Mouse (Mus musculus) midbrain, embryonic 16.5 days (tissue): ENCODE measurements at regions not wholly inside any gene's neighbourhood (a gene's known extent, or its start where the extent isn't known, plus 50 kb on each side); places are given as distances from the start of the nearest gene placed in this dataset.

ENCODE experiments used
- ATAC-seq: fragments of 200-750 bp; cut with Nextera tagmentation; 2 replicates; pipeline ENCODE4 v1.8.0; 2017; ENCODE audit warnings: moderate TSS enrichment
- H3K27ac ChIP-seq: fragments of 300-500 bp; sonication (generic); 2 replicates; pipeline ENCODE4 v1.5.1; 2014; ENCODE audit warnings: mild to moderate bottlenecking, low read length, mixed read lengths
- H3K27me3 ChIP-seq: fragments of 300-500 bp; sonication (generic); 2 replicates; pipeline ENCODE4 v1.6.1; 2014; ENCODE audit warnings: low read depth, low read length, mixed read lengths; ENCODE audit not compliant: control insufficient read depth, insufficient read depth
- H3K36me3 ChIP-seq: fragments of 300-500 bp; sonication (generic); 2 replicates; pipeline ENCODE4 v1.6.1; 2014; ENCODE audit warnings: mild to moderate bottlenecking, low read length, moderate library complexity, mixed read lengths; ENCODE audit not compliant: control insufficient read depth, insufficient read depth
- H3K4me1 ChIP-seq: fragments of 300-500 bp; sonication (generic); 2 replicates; pipeline ENCODE4 v1.6.1; 2014; ENCODE audit warnings: mild to moderate bottlenecking, low read length, mixed read lengths; ENCODE audit not compliant: control insufficient read depth, insufficient read depth
- H3K4me2 ChIP-seq: fragments of 300-500 bp; sonication (generic); 2 replicates; pipeline ENCODE4 v1.6.1; 2014; ENCODE audit warnings: mild to moderate bottlenecking, low read length, mixed read lengths
- H3K4me3 ChIP-seq: fragments of 300-500 bp; sonication (generic); 2 replicates; pipeline ENCODE4 v1.5.1; 2014; ENCODE audit warnings: low read depth, mild to moderate bottlenecking, low read length, moderate library complexity, mixed read lengths
- H3K9ac ChIP-seq: fragments of 300-500 bp; sonication (generic); 2 replicates; pipeline ENCODE4 v1.6.1; 2014; ENCODE audit warnings: low read depth, low read length, mixed read lengths
- H3K9me3 ChIP-seq: fragments of 300-500 bp; sonication (generic); replicated peaks from 2 replicates; pipeline ENCODE4 v1.6.1; 2014; ENCODE audit warnings: mild to moderate bottlenecking, low read length, mixed read lengths; ENCODE audit not compliant: control insufficient read depth, poor library complexity, severe bottlenecking
- WGBS: fragments of 180-500 bp; shearing (Covaris S2); extraction: QIAGEN DNeasy Blood & Tissue Kit; methylation state at CpG from one replicate; pipeline ENCODE4 v1.1.7; 2014; 5-methylcytosine and 5-hydroxymethylcytosine counted together

DNA sequence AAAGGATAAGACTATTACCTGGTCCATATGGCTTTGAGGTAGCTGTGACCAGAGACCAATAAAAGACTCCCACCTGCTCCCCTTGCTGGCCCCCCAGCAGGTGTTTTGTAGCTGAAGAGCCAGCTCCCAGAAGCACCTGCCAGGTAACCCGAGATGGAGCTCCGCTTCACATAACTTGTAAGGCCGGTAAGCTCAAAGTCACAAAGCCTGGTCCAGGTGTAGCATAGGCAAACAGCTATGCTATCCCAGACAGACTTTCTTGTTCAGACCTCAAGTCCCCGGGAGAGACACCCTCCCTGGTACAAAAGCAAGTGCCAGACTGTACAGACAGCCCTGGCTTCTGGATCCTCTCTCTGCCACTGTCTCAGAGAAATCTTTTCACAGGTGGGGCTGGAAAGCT lies 154.6 kb downstream of the Tomm20 start:
- H3K27me3 ChIP-seq: no peaks in the 10 kb centered on the region
- H3K9ac ChIP-seq: no peak overlapping the region
- H3K4me2 ChIP-seq: no peak overlapping the region
- WGBS: 79% methylated on average over 4 of the region's 4 CpGs
- no peaks in the 10 kb centered on the region for H3K36me3 ChIP-seq
- H3K9me3 ChIP-seq: no peaks in the 10 kb centered on the region
- no peak overlapping the region for H3K27ac ChIP-seq
- H3K4me3 ChIP-seq: no peak overlapping the region
- no peak for ATAC-seq
- H3K4me1 ChIP-seq: no peaks in the 10 kb centered on the region

DNA sequence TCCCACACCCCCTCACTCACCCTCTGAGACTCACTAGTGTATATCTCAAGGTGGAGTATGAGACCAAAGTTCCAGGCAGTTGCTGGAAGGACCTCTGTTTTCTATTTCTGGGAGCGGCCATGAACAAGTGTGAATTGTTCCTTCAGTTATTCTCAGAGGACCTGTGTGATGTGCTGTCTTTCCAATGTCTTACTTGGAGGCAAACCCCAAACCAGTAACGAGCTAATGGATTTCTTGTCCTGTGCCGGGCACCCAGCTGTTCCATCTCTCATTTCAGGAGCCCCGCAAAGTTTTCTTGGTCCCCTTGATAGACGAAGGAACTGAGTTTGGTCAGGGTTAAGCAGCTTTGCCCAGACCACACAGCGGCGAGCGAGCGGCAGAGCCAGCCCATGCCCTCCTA lies 155.4 kb downstream of the Tomm20 start:
- Histone ChIP-seq H3K4me2 (no peak overlapping the region), H3K36me3 (no peaks in the 10 kb centered on the region), H3K27ac (no peak overlapping the region), H3K4me3 (no peak overlapping the region), H3K4me1 (no peaks in the 10 kb centered on the region), H3K9me3 (no peaks in the 10 kb centered on the region), H3K27me3 (no peaks in the 10 kb centered on the region), H3K9ac (no peak overlapping the region)
- no peak for ATAC-seq
- 90% methylated on average over 9 of the region's 9 CpGs for WGBS

DNA sequence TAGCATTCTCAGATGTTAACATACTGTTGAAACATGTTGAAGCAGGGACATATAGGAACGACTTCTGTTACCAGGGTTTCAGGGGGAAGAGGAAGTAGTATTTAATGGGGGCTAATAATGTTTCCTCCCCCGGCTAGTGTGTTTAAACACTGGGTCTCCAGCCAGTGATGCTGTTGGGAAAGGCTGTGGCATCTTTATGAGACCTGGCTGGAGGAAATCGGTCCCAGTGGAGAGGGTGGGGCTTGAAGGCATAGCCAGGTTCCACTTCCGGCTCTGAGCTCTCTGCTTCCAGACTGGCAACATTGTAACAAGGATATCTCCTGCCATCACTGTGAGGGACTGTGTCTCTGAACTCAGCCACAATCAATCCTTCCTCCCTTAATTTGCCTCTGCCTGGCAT lies 156.6 kb downstream of the Tomm20 start:
- WGBS: 73% methylated on average over 4 of the region's 4 CpGs
- no peaks in the 10 kb centered on the region for H3K36me3 ChIP-seq
- H3K4me2 ChIP-seq: no peak overlapping the region
- H3K9me3 ChIP-seq: no peaks in the 10 kb centered on the region
- H3K27me3 ChIP-seq: no peaks in the 10 kb centered on the region
- H3K9ac ChIP-seq: no peak overlapping the region
- H3K4me1 ChIP-seq: no peaks in the 10 kb centered on the region
- no peak for ATAC-seq
- no peak overlapping the region for H3K27ac ChIP-seq
- no peak overlapping the region for H3K4me3 ChIP-seq

GRCm38 (mm10) chr8:126788669-126789068 lies 157.0 kb downstream of the Tomm20 start:
- Histone ChIP-seq H3K36me3 (no peaks in the 10 kb centered on the region), H3K27me3 (no peaks in the 10 kb centered on the region), H3K4me3 (no peak overlapping the region), H3K9ac (no peak overlapping the region), H3K4me1 (no peaks in the 10 kb centered on the region), H3K4me2 (no peak overlapping the region), H3K9me3 (no peaks in the 10 kb centered on the region), H3K27ac (no peak overlapping the region)
- 57% methylated on average over 4 of the region's 4 CpGs for WGBS
- no peak for ATAC-seq

DNA sequence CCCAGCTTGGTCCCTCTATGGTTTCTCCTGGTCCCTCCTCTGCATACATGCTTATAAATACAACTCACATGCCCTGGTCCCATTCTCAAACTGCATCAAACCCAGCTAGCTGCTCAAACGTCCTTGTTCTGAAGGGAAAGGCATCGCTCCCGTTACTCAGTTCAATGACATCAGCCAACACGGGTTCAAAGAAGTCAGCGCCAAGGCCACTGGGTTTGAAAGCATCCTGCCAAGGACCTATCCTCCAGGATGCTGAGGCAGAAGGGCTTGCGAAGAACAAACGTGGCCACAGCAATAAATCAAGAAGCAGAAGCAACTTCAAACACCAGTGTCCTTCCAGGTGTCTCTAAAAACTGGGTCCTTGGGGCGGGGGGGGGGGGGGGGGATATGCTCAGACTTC lies 158.2 kb downstream of the Tomm20 start:
- Histone ChIP-seq H3K27ac (no peak overlapping the region), H3K4me1 (no peaks in the 10 kb centered on the region), H3K4me3 (no peak overlapping the region), H3K36me3 (no peaks in the 10 kb centered on the region), H3K9ac (no peak overlapping the region), H3K9me3 (no peaks in the 10 kb centered on the region), H3K4me2 (no peak overlapping the region), H3K27me3 (no peaks in the 10 kb centered on the region)
- ATAC-seq: no peak
- WGBS: 79% methylated on average over 7 of the region's 8 CpGs

DNA sequence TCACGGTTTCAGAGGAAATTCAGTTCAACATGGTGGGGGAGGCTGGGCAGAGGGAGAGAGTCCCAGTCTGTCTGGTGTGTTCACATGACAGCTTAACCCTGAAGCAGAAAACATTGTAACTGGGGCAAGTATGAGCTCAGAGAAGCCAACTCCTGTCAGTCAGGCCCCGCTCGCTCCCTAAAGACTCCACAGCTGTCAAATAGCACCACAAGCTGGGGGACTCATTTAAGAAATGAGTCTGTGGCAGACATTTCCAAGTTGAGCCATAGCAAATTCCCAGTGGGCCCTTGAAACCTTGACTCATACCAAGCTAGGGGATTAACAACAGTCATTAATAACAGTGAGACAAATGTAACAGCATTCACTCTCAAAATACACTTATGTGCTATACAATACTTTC lies 160.4 kb downstream of the Tomm20 start:
- no peaks in the 10 kb centered on the region for H3K27me3 ChIP-seq
- H3K9ac ChIP-seq: no peak overlapping the region
- H3K9me3 ChIP-seq: no peaks in the 10 kb centered on the region
- no peak for ATAC-seq
- no peak overlapping the region for H3K27ac ChIP-seq
- no peak overlapping the region for H3K4me3 ChIP-seq
- no peak overlapping the region for H3K4me2 ChIP-seq
- H3K4me1 ChIP-seq: no peaks in the 10 kb centered on the region
- no peaks in the 10 kb centered on the region for H3K36me3 ChIP-seq
- 92% methylated on average over 3 of the region's 3 CpGs for WGBS

GRCm38 (mm10) chr8:126784604-126785003 lies 161.0 kb downstream of the Tomm20 start:
- Histone ChIP-seq H3K9me3 (no peaks in the 10 kb centered on the region), H3K27me3 (no peaks in the 10 kb centered on the region), H3K27ac (no peak overlapping the region), H3K4me1 (no peaks in the 10 kb centered on the region), H3K36me3 (no peaks in the 10 kb centered on the region), H3K9ac (no peak overlapping the region), H3K4me3 (no peak overlapping the region), H3K4me2 (no peak overlapping the region)
- WGBS: 79% methylated on average over 4 of the region's 4 CpGs
- ATAC-seq: no peak

- H3K27ac ChIP-seq: no peak overlapping the region
- H3K4me1 ChIP-seq: no peaks in the 10 kb centered on the region
- WGBS: 79% methylated on average over 12 of the region's 12 CpGs
- H3K4me2 ChIP-seq: no peak overlapping the region
- no peak overlapping the region for H3K9ac ChIP-seq
- no peaks in the 10 kb centered on the region for H3K9me3 ChIP-seq
- H3K27me3 ChIP-seq: no peaks in the 10 kb centered on the region
- no peaks in the 10 kb centered on the region for H3K36me3 ChIP-seq
- no peak for ATAC-seq
- no peak overlapping the region for H3K4me3 ChIP-seq
Observed at GRCm38 (mm10) chr8:126783703-126784440, 161.8 kb downstream of the Tomm20 start.

GRCm38 (mm10) chr8:126778673-126779072 lies 167.0 kb downstream of the Tomm20 start:
- Histone ChIP-seq H3K9me3 (no peaks in the 10 kb centered on the region), H3K27me3 (no peaks in the 10 kb centered on the region), H3K4me2 (no peak overlapping the region), H3K4me3 (no peak overlapping the region), H3K36me3 (no peaks in the 10 kb centered on the region), H3K9ac (no peak overlapping the region), H3K27ac (no peak overlapping the region), H3K4me1 (no peaks in the 10 kb centered on the region)
- WGBS: 89% methylated on average over 7 of the region's 7 CpGs
- ATAC-seq: no peak
